Mouse (Mus musculus): Measurements from ENCODE around the gene Eln. TPM values are rescaled to one million over a fixed set of nuclear protein-coding genes. Genes with fewer than 3 reads are reported as not detected.

Gene Eln
- polyA plus RNA-seq, 2 experiments = 1.7 to 3.6 TPM

DNA sequence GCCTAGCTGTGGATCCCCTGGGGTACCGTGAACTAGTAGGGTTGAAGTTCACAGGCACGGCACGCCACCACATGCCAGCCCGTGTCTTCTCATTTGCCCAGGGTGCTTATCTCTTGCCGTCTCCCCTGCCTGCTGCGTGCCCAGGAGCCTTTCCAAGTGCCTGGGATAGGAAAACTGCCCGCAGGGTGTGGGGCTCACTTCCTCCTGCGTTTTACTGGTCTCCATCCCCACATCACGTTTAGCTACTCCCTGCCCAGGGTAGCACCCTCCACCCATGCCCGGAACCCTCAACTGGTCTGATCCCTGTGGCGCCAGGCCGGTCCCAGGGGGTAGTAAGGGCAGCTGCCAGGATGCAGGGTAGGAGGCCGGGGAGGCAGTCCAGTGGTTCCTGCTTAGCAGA lies 8.9 kb upstream of the Eln start:
- Histone ChIP-seq H3K9me3 (ENCODE audit: control insufficient read depth, low read length) (no peaks in the 10 kb centered on the region), H3K27ac (no peak overlapping the region), H3K4me3 (ENCODE audit: insufficient read depth in 1 of 2, low read depth in 2 of 2, low read length in 2 of 2) (no peak overlapping the region), H3K4me2 (ENCODE audit: low read depth) (no peak overlapping the region), H3K4me1 (replicated peaks; ENCODE audit: control insufficient read depth in 2 of 2, insufficient read depth in 2 of 2, low read length in 1 of 2) (no peaks in the 10 kb centered on the region), H3K9ac (replicated peaks) (no peak overlapping the region), H3K27me3 (ENCODE audit: control insufficient read depth, insufficient read depth, low read length) (no peaks in the 10 kb centered on the region), H3K36me3 (replicated peaks; ENCODE audit: control insufficient read depth, insufficient read depth, low read depth) (no peaks in the 10 kb centered on the region)
- DNase-seq (ENCODE audit: low read depth in 3 of 3, low spot score in 3 of 3) (no peak), ATAC-seq (ENCODE audit: insufficient read depth) (no peak)
- WGBS (ENCODE audit: insufficient replicate concordance) = 29% methylated on average over 13 of the region's 13 CpGs
- TF ChIP-seq EP300 (IDR thresholded peaks at IDR 0.05; ENCODE audit: low read depth) (no peak), CTCF (IDR thresholded peaks at IDR 0.05; ENCODE audit: low read depth) (no peak)

DNA sequence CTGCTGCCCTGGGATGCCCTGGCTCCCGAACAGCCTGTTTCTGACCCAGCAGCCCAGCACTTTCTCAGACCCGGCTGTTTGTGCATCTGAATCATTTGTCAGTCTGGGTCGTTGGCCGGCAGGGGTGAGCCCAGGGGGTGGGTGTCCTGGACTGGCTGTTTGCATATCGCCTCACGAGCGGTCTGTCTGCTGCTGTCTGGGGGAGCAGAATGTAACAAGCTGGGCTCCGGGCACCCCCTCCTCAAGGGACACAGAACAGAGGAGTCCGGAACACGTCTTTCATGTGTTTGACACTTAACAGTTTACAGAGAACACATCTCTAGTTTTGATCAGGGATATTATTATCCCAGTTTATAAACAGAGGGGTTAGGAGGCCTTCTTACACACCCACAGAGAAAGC lies 7.0 kb upstream of the Eln start:
- DNase-seq (ENCODE audit: low read depth in 3 of 3, low spot score in 3 of 3) (no peak), ATAC-seq (ENCODE audit: insufficient read depth) (no peak)
- Histone ChIP-seq H3K4me1 (replicated peaks; ENCODE audit: control insufficient read depth in 2 of 2, insufficient read depth in 2 of 2, low read length in 1 of 2) (no peaks in the 10 kb centered on the region), H3K27me3 (ENCODE audit: control insufficient read depth, insufficient read depth, low read length) (no peaks in the 10 kb centered on the region), H3K9ac (replicated peaks) (no peak overlapping the region), H3K36me3 (replicated peaks; ENCODE audit: control insufficient read depth, insufficient read depth, low read depth) (no peaks in the 10 kb centered on the region), H3K4me3 (ENCODE audit: insufficient read depth in 1 of 2, low read depth in 2 of 2, low read length in 2 of 2) (no peak overlapping the region), H3K4me2 (ENCODE audit: low read depth) (no peak overlapping the region), H3K27ac (no peak overlapping the region), H3K9me3 (ENCODE audit: control insufficient read depth, low read length) (no peaks in the 10 kb centered on the region)
- 53% methylated on average over 10 of the region's 10 CpGs for WGBS (ENCODE audit: insufficient replicate concordance)
- TF ChIP-seq CTCF (IDR thresholded peaks at IDR 0.05; ENCODE audit: low read depth) = no peak
- no peak for TF ChIP-seq EP300 (IDR thresholded peaks at IDR 0.05; ENCODE audit: low read depth)

DNA sequence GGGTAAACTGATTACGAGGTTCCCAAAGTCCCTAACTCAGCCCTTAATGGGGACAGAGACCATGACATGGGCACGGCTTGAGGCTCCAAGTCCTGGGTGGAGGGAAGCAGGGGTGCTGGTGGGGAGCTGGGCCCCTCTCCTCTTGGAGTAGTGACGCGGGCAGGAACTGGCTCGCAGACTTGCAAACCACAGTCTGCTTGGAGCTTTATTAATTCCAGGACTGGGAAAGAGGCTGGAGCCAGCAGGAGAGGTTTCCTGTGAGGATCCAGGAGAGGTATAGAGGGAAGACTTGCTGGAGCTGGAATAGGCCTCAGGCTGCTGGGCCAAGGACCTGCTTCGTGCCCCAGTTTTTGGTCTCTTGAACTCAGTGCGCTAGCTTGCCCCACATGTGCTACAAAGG lies 3.3 kb upstream of the Eln start:
- no peak overlapping the region for H3K9ac ChIP-seq (replicated peaks)
- 77% methylated on average over 7 of the region's 7 CpGs for WGBS (ENCODE audit: insufficient replicate concordance)

DNA sequence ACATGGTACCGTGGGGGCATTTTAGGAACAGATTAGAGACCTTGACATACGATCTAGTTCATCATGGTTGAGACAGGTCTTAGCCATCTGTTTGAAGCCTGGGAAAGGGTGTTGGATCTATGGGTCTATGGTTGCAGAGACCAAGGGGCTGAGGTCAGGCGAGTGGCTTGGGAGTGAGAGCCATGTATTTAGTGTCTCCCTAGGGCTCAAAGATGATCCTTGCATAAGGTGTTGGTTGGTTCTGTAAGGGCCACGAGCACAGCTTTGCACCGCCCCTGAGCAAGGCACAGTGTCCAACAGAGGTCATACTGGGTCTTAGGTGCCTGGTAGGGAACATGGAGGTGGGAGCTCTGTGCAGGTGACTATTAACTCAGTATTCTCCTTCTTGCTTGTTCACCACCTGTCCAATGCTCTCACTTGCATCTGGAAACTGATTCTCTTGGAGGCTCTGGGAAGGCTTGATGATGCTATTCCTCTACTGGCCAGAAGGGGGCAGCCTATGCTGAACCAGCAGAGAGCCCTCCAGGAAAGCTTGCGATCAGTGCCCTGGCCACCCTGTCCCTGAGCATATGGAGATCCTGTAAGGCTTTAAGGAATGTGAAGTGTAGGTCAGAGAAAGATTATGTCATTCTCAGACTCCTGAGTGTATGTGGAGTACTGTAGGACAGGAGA lies 960 bp upstream of the Eln start:
- Histone ChIP-seq H3K27ac (no peak overlapping the region), H3K27me3 (ENCODE audit: control insufficient read depth, insufficient read depth, low read length) (no peaks in the 10 kb centered on the region; the same call in 1 of the 2 replicates), H3K4me2 (ENCODE audit: low read depth) (no peak overlapping the region), H3K36me3 (replicated peaks; ENCODE audit: control insufficient read depth, insufficient read depth, low read depth) (no peaks in the 10 kb centered on the region), H3K4me3 (ENCODE audit: insufficient read depth in 1 of 2, low read depth in 2 of 2, low read length in 2 of 2) (no peak overlapping the region), H3K4me1 (replicated peaks; ENCODE audit: control insufficient read depth in 2 of 2, insufficient read depth in 2 of 2, low read length in 1 of 2) (no peaks in the 10 kb centered on the region), H3K9ac (replicated peaks) (no peak overlapping the region), H3K9me3 (ENCODE audit: control insufficient read depth, low read length) (no peaks in the 10 kb centered on the region)
- DNase-seq (ENCODE audit: low read depth in 3 of 3, low spot score in 3 of 3) = peak in 1 of 3 experiments; percentile 12
- WGBS (ENCODE audit: insufficient replicate concordance) = 39% methylated on average over 6 of the region's 6 CpGs
- TF ChIP-seq EP300 (IDR thresholded peaks at IDR 0.05; ENCODE audit: low read depth) (no peak), CTCF (IDR thresholded peaks at IDR 0.05; ENCODE audit: low read depth) (peak; percentile 89)
- no peak for ATAC-seq (ENCODE audit: insufficient read depth)

More for the DNA sequence above, 3.3 kb upstream of the Eln start:
- Histone ChIP-seq H3K4me3 (ENCODE audit: insufficient read depth in 1 of 2, low read depth in 2 of 2, low read length in 2 of 2) (no peak overlapping the region), H3K27ac (no peak overlapping the region), H3K36me3 (replicated peaks; ENCODE audit: control insufficient read depth, insufficient read depth, low read depth) (no peaks in the 10 kb centered on the region), H3K4me1 (replicated peaks; ENCODE audit: control insufficient read depth in 2 of 2, insufficient read depth in 2 of 2, low read length in 1 of 2) (no peaks in the 10 kb centered on the region), H3K4me2 (ENCODE audit: low read depth) (no peak overlapping the region), H3K27me3 (ENCODE audit: control insufficient read depth, insufficient read depth, low read length) (no peaks in the 10 kb centered on the region; the same call in 1 of the 2 replicates), H3K9me3 (ENCODE audit: control insufficient read depth, low read length) (no peaks in the 10 kb centered on the region)
- TF ChIP-seq EP300 (IDR thresholded peaks at IDR 0.05; ENCODE audit: low read depth) (no peak), CTCF (IDR thresholded peaks at IDR 0.05; ENCODE audit: low read depth) (no peak)
- ATAC-seq (ENCODE audit: insufficient read depth) (no peak), DNase-seq (ENCODE audit: low read depth in 3 of 3, low spot score in 3 of 3) (no peak)

DNA sequence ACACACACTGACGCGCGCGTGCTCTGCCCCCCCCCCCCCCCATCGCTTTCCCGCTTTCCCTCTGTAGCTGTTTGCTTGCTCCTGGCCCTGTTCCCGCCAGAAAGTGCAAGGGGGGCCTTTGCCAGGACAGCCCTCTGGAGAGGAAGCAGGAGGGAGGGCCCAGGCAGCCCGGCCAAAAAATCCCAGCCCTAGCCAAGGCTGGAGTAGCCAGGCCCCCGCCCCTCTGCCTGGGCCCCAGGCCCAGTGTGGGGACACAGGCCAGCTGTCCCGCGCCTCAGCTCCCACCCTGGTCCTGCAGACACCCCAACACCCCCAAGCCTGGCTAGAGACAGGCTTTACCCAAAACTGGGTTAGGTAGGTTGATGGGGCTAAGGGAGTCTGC lies 380 bp upstream of the Eln start:
- TF ChIP-seq EP300 (IDR thresholded peaks at IDR 0.05; ENCODE audit: low read depth) (no peak), CTCF (IDR thresholded peaks at IDR 0.05; ENCODE audit: low read depth) (no peak)
- 19% methylated on average over 5 of the region's 11 CpGs for WGBS (ENCODE audit: insufficient replicate concordance)
- no peak overlapping the region for H3K9ac ChIP-seq (replicated peaks)
- H3K27me3 ChIP-seq (ENCODE audit: control insufficient read depth, insufficient read depth, low read length) = no peaks in the 10 kb centered on the region; the same call in 1 of the 2 replicates
- H3K4me3 ChIP-seq (ENCODE audit: insufficient read depth in 1 of 2, low read depth in 2 of 2, low read length in 2 of 2) = no peak overlapping the region
- ATAC-seq (ENCODE audit: insufficient read depth) = no peak
- H3K4me1 ChIP-seq (replicated peaks; ENCODE audit: control insufficient read depth in 2 of 2, insufficient read depth in 2 of 2, low read length in 1 of 2) = no peaks in the 10 kb centered on the region
- H3K4me2 ChIP-seq (ENCODE audit: low read depth) = peak overlapping the region; percentile 46; the same call in 1 of the 2 replicates
- no peak for DNase-seq (ENCODE audit: low read depth in 3 of 3, low spot score in 3 of 3)
- H3K36me3 ChIP-seq (replicated peaks; ENCODE audit: control insufficient read depth, insufficient read depth, low read depth) = no peaks in the 10 kb centered on the region
- H3K27ac ChIP-seq = no peak overlapping the region
- H3K9me3 ChIP-seq (ENCODE audit: control insufficient read depth, low read length) = no peaks in the 10 kb centered on the region
